Mouse (Mus musculus) ES-Bruce4 (cell line): ENCODE measurements around the gene Gm20538.

Experiments used
- CTCF ChIP-seq: IDR thresholded peaks from one replicate; pipeline ENCODE4 v1.8.1; 2011; ENCODE audit warnings: low read depth, low read length
- EP300 ChIP-seq: IDR thresholded peaks from 2 replicates; pipeline ENCODE4 v1.6.1; 2011; ENCODE audit warnings: low read depth, low read length; ENCODE audit not compliant: insufficient read depth
- POLR2A ChIP-seq: IDR thresholded peaks from one replicate; pipeline ENCODE4 v1.8.1; 2011; ENCODE audit warnings: low read length; ENCODE audit not compliant: insufficient read depth

DNA sequence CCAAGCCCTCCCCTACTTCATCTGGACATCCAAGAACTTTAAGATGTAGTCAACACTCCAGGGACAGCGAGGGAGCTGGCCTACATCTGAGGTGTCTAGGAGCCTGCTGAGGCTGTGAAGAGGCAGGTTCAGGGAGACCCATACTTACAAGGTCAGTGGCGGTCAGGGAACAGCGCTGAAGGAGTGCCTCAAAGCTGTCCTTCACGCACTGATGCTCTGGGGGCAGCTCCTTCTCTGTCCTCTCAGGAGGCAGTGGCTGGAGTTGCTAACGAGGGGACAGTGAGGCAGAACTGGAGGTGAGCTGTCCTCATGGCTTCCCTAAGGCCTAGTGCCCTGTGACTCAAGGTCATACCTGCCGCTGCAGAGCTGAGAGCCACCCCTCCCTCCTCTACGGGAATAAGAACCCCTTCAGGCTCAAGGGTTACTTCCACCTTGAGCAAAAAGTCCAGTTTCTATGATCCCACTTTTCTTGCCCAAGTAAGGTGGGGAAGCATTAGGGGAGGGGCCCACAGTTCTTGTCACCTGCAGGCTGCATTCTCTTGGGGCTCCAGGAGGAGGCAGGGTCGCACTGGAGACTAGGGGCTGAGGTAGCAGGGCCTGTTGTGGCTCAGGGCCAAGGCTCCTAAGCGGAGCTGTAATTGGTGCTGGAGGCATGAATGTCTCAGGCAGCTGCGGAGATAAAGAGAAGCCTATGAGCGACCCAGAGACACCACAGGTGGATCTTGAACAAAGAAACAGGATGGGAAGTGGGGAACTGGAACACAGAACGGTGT is 34.4 kb downstream of the Gm20538 start:
- TF ChIP-seq EP300 = no peak
- TF ChIP-seq CTCF = peak; percentile 55
- no peak for TF ChIP-seq POLR2A
